Mouse (Mus musculus) left cerebral cortex, postnatal 4 days (tissue): Measurements from ENCODE around the gene Ddx50. TPM values are rescaled to one million over a fixed set of nuclear protein-coding genes. Genes with fewer than 3 reads are reported as not detected.

Source experiments
- microRNA-seq: library from miRNA; unstranded; fragments of <30 nt; microRNA quantifications from one replicate; pipeline ENCODE4 v1.2.0, GENCODE M21; 2022
- total RNA-seq, 2 experiments: library from RNA; stranded (reverse); gene quantifications; 2 replicates each; pipeline ENCODE4 v1.2.3; 2021

Ddx50 gene
- total RNA-seq, 2 experiments from 2014 or later, result 84.2 to 91.9 TPM

Small RNA genes within 50 kb of the gene (microRNA-seq; reads per million reads assigned to microRNA genes)
- gene Mir7215, result not detected

Other genes with a start within 250 kb of the Ddx50 start
- gene Hkdc1, start 228.7 kb downstream of the Ddx50 start, total RNA-seq, result 1 to 10 TPM in 1 of 2 experiments, under 1 TPM in 1; 0.82 to 1.1 TPM
- 1 to 10 TPM; 1.2 TPM for gene 4930507D05Rik, start 201.7 kb downstream of the Ddx50 start, total RNA-seq
- gene Supv3l1, start 201.5 kb downstream of the Ddx50 start, total RNA-seq, result 10 to 100 TPM; 22.4 to 23.6 TPM
- 10 to 100 TPM; 37.4 to 41.2 TPM for gene Vps26a, start 164.4 kb downstream of the Ddx50 start, total RNA-seq
- gene Srgn, start 123.8 kb downstream of the Ddx50 start, total RNA-seq, result 1 to 10 TPM; 6.1 to 9.0 TPM
- gene Kif1bp, start 72.8 kb downstream of the Ddx50 start, total RNA-seq, result 10 to 100 TPM; 88.7 to 90.0 TPM
- 10 to 100 TPM; 49.8 to 53.9 TPM for gene Ddx21, start 48.9 kb downstream of the Ddx50 start, total RNA-seq
- gene Stox1, start 74.9 kb upstream of the Ddx50 start, total RNA-seq, result 1 to 10 TPM; 5.4 to 5.6 TPM
- 10 to 100 TPM; 88.1 to 90.3 TPM for gene Ccar1, start 141.1 kb upstream of the Ddx50 start, total RNA-seq